Mouse (Mus musculus) midbrain, embryonic 12.5 days (tissue): ENCODE data around the gene Slc13a2. TPM values are rescaled to one million over a fixed set of nuclear protein-coding genes. Genes with fewer than 3 reads are reported as not detected.

Source experiments
- ATAC-seq: fragments of 200-750 bp; cut with Nextera tagmentation; 2 replicates; pipeline ENCODE4 v1.8.0; 2017; ENCODE audit warnings: low read depth, moderate TSS enrichment, moderate library complexity; ENCODE audit not compliant: low FRiP score
- H3K27ac ChIP-seq: fragments of 300-500 bp; sonication (generic); replicated peaks from 2 replicates; pipeline ENCODE4 v1.5.1; 2016; ENCODE audit warnings: mild to moderate bottlenecking
- H3K27me3 ChIP-seq: fragments of 300-500 bp; sonication (generic); 2 replicates; pipeline ENCODE4 v1.6.1; 2016; ENCODE audit warnings: mild to moderate bottlenecking
- H3K36me3 ChIP-seq: fragments of 300-500 bp; sonication (generic); 2 replicates; pipeline ENCODE4 v1.6.1; 2016
- H3K4me1 ChIP-seq: fragments of 300-500 bp; sonication (generic); 2 replicates; pipeline ENCODE4 v1.6.1; 2016
- H3K4me2 ChIP-seq: fragments of 300-500 bp; sonication (generic); replicated peaks from 2 replicates; pipeline ENCODE4 v1.6.1; 2016; ENCODE audit warnings: mild to moderate bottlenecking, moderate library complexity
- H3K4me3 ChIP-seq: fragments of 300-500 bp; sonication (generic); 2 replicates; pipeline ENCODE4 v1.5.1; 2016; ENCODE audit warnings: mild to moderate bottlenecking
- H3K9ac ChIP-seq: fragments of 300-500 bp; sonication (generic); replicated peaks from 2 replicates; pipeline ENCODE4 v1.6.1; 2016; ENCODE audit warnings: mild to moderate bottlenecking, moderate library complexity
- H3K9me3 ChIP-seq: fragments of 300-500 bp; sonication (generic); 2 replicates; pipeline ENCODE4 v1.6.1; 2016; ENCODE audit warnings: mild to moderate bottlenecking
- WGBS: fragments of 180-500 bp; shearing (Covaris S2); methylation state at CpG from one replicate; pipeline ENCODE4 v1.1.7; 2016; 5-methylcytosine and 5-hydroxymethylcytosine counted together
- polyA plus RNA-seq: library from polyadenylated mRNA; unstranded; fragments of >200 nt; fragmentation: Nextera tagmentation; extraction: Ambion mirVana; gene quantifications from 2 replicates; pipeline ENCODE4 v1.2.1, GENCODE M21; 2016

The Slc13a2 gene
- polyA plus RNA-seq, 1 experiment from 2014 or later: not detected

GRCm38 (mm10) chr11:78411606-78412323 is 10.3 kb downstream of the Slc13a2 start:
- WGBS: 77% methylated on average over 11 of the region's 11 CpGs
- H3K4me3 ChIP-seq: no peak overlapping the region

GRCm38 (mm10) chr11:78408256-78409240 is 13.5 kb downstream of the Slc13a2 start:
- Histone ChIP-seq H3K9ac (no peak overlapping the region), H3K4me3 (no peak overlapping the region), H3K27me3 (no peaks in the 10 kb centered on the region), H3K27ac (no peak overlapping the region), H3K9me3 (no peaks in the 10 kb centered on the region), H3K4me2 (no peak overlapping the region), H3K36me3 (no peaks in the 10 kb centered on the region), H3K4me1 (no peaks in the 10 kb centered on the region)
- ATAC-seq: no peak
- WGBS: 82% methylated on average over 9 of the region's 9 CpGs

More at GRCm38 (mm10) chr11:78411606-78412323, 10.3 kb downstream of the Slc13a2 start:
- H3K27me3 ChIP-seq: no peaks in the 10 kb centered on the region
- no peak overlapping the region for H3K4me2 ChIP-seq
- no peaks in the 10 kb centered on the region for H3K4me1 ChIP-seq
- H3K9me3 ChIP-seq: no peaks in the 10 kb centered on the region
- ATAC-seq: no peak
- no peak overlapping the region for H3K27ac ChIP-seq
- no peak overlapping the region for H3K9ac ChIP-seq
- no peaks in the 10 kb centered on the region for H3K36me3 ChIP-seq

GRCm38 (mm10) chr11:78402062-78402461 is 20.0 kb downstream of the Slc13a2 start:
- Histone ChIP-seq H3K9me3 (no peaks in the 10 kb centered on the region), H3K27ac (no peak overlapping the region), H3K27me3 (peaks cover 11% of the 10 kb centered on the region), H3K4me2 (no peak overlapping the region), H3K36me3 (no peaks in the 10 kb centered on the region), H3K4me1 (peaks cover 3% of the 10 kb centered on the region), H3K9ac (no peak overlapping the region), H3K4me3 (no peak overlapping the region)
- no peak for ATAC-seq
- 79% methylated on average over 6 of the region's 6 CpGs for WGBS

- peaks cover 5% of the 10 kb centered on the region for H3K4me1 ChIP-seq
- WGBS: 78% methylated on average over 3 of the region's 3 CpGs
- H3K4me2 ChIP-seq: no peak overlapping the region
- peaks cover 11% of the 10 kb centered on the region for H3K27me3 ChIP-seq
- no peak overlapping the region for H3K27ac ChIP-seq
- ATAC-seq: no peak
- H3K9me3 ChIP-seq: no peaks in the 10 kb centered on the region
- no peaks in the 10 kb centered on the region for H3K36me3 ChIP-seq
- H3K4me3 ChIP-seq: no peak overlapping the region
- no peak overlapping the region for H3K9ac ChIP-seq
Measured at GRCm38 (mm10) chr11:78401469-78401868, 20.5 kb downstream of the Slc13a2 start.

GRCm38 (mm10) chr11:78400936-78401335 is 21.1 kb downstream of the Slc13a2 start:
- no peak overlapping the region for H3K9ac ChIP-seq
- peaks cover 11% of the 10 kb centered on the region for H3K27me3 ChIP-seq
- no peak overlapping the region for H3K4me3 ChIP-seq
- 63% methylated on average over 3 of the region's 3 CpGs for WGBS
- peaks cover 5% of the 10 kb centered on the region for H3K4me1 ChIP-seq
- no peak for ATAC-seq
- no peaks in the 10 kb centered on the region for H3K9me3 ChIP-seq
- no peak overlapping the region for H3K4me2 ChIP-seq
- no peak overlapping the region for H3K27ac ChIP-seq
- H3K36me3 ChIP-seq: no peaks in the 10 kb centered on the region

- Histone ChIP-seq H3K27ac (no peak overlapping the region), H3K4me2 (no peak overlapping the region), H3K27me3 (peaks cover 11% of the 10 kb centered on the region), H3K4me1 (peaks cover 5% of the 10 kb centered on the region), H3K36me3 (no peaks in the 10 kb centered on the region), H3K4me3 (no peak overlapping the region), H3K9ac (no peak overlapping the region), H3K9me3 (no peaks in the 10 kb centered on the region)
- WGBS: 21% methylated on average over 8 of the region's 8 CpGs
- ATAC-seq: no peak
Measured at GRCm38 (mm10) chr11:78399680-78400079, 22.3 kb downstream of the Slc13a2 start.

- no peak overlapping the region for H3K4me2 ChIP-seq
- H3K27ac ChIP-seq: no peak overlapping the region
- no peak for ATAC-seq
- H3K4me3 ChIP-seq: no peak overlapping the region
- peaks cover 11% of the 10 kb centered on the region for H3K27me3 ChIP-seq
- H3K9me3 ChIP-seq: no peaks in the 10 kb centered on the region
- H3K36me3 ChIP-seq: no peaks in the 10 kb centered on the region
- peaks cover 5% of the 10 kb centered on the region for H3K4me1 ChIP-seq
- 64% methylated on average over 6 of the region's 6 CpGs for WGBS
- H3K9ac ChIP-seq: no peak overlapping the region
Measured at GRCm38 (mm10) chr11:78398212-78398611, 23.8 kb downstream of the Slc13a2 start.

- Histone ChIP-seq H3K4me1 (peaks cover 5% of the 10 kb centered on the region), H3K9me3 (no peaks in the 10 kb centered on the region), H3K27me3 (peaks cover 11% of the 10 kb centered on the region), H3K36me3 (no peaks in the 10 kb centered on the region), H3K4me3 (peak overlapping the region; percentile 30), H3K4me2 (peak overlapping the region; percentile 51), H3K27ac (no peak overlapping the region), H3K9ac (peak overlapping the region; percentile 39; the same call in 1 of the 2 replicates)
- ATAC-seq: no peak
- WGBS: 9% methylated on average over 18 of the region's 18 CpGs
Measured at GRCm38 (mm10) chr11:78397397-78397796, 24.6 kb downstream of the Slc13a2 start.

GRCm38 (mm10) chr11:78396950-78397349 is 25.1 kb downstream of the Slc13a2 start:
- 43% methylated on average over 11 of the region's 11 CpGs for WGBS
- no peak for ATAC-seq
- H3K4me3 ChIP-seq: peak overlapping the region; percentile 30
- H3K4me2 ChIP-seq: peak overlapping the region; percentile 51
- H3K4me1 ChIP-seq: peaks cover 5% of the 10 kb centered on the region
- H3K27ac ChIP-seq: no peak overlapping the region
- H3K9ac ChIP-seq: peak overlapping the region; percentile 39; the same call in 1 of the 2 replicates
- H3K36me3 ChIP-seq: no peaks in the 10 kb centered on the region
- H3K27me3 ChIP-seq: peaks cover 11% of the 10 kb centered on the region; the same call in 1 of the 2 replicates
- no peaks in the 10 kb centered on the region for H3K9me3 ChIP-seq

GRCm38 (mm10) chr11:78392728-78393127 is 29.3 kb downstream of the Slc13a2 start:
- no peak overlapping the region for H3K9ac ChIP-seq
- no peak for ATAC-seq

GRCm38 (mm10) chr11:78386508-78387043 is 35.4 kb downstream of the Slc13a2 start, which contains the start of gene Foxn1:
Gene Foxn1, minus strand, starts transcription at chr11:78386558.
- 84% methylated on average over 14 of the region's 14 CpGs for WGBS
- H3K4me2 ChIP-seq: no peak within 1 kb of the TSS
- H3K4me1 ChIP-seq: no peaks in the 10 kb centered on the region
- ATAC-seq: no peak
- H3K4me3 ChIP-seq: no peak within 1 kb of the TSS
- no peak within 1 kb of the TSS for H3K27ac ChIP-seq
- H3K9ac ChIP-seq: no peak within 1 kb of the TSS
- no peaks in the 10 kb centered on the region for H3K9me3 ChIP-seq
- no peaks in the 10 kb centered on the region for H3K36me3 ChIP-seq
- H3K27me3 ChIP-seq: no peaks in the 10 kb centered on the region; the same call in 1 of the 2 replicates

More at GRCm38 (mm10) chr11:78392728-78393127, 29.3 kb downstream of the Slc13a2 start:
- H3K4me1 ChIP-seq: peaks cover 5% of the 10 kb centered on the region
- no peak overlapping the region for H3K27ac ChIP-seq
- no peaks in the 10 kb centered on the region for H3K36me3 ChIP-seq
- no peak overlapping the region for H3K4me3 ChIP-seq
- no peaks in the 10 kb centered on the region for H3K9me3 ChIP-seq
- H3K27me3 ChIP-seq: no peaks in the 10 kb centered on the region
- 80% methylated on average over 3 of the region's 3 CpGs for WGBS
- no peak overlapping the region for H3K4me2 ChIP-seq
